Mouse (Mus musculus) adrenal gland, postnatal 36 days (tissue): ENCODE results near the gene Spi1. TPM values are rescaled to one million over a fixed set of nuclear protein-coding genes. Genes with fewer than 3 reads are reported as not detected.
"Not testable (repeated sequence)": the region's sequence is repeated elsewhere in the genome, so short reads cannot be mapped to it uniquely, and the experiment has no call there.

Source experiments
- DNase-seq, 2 experiments: peaks; one replicate each; pipeline ENCODE4 v3.0.0; 2021; ENCODE audit warnings: mixed read lengths in 1 of 2
- long read RNA-seq, 2 experiments: library from polyadenylated mRNA; stranded (forward); transcript quantifications; one replicate each; pipeline ENCODE4 v2.0.0; 2021; ENCODE audit warnings: borderline sequencing depth in 2 of 2
- total RNA-seq, 2 experiments: library from RNA; stranded (reverse); gene quantifications; 2 replicates each; pipeline ENCODE4 v1.2.3; 2021

Gene Spi1
- total RNA-seq: 1 to 10 TPM; 3.0 to 7.6 TPM
- long read RNA-seq, experiment 1, partial matches to known transcripts: 4 of 5 reads
- long read RNA-seq, experiment 1, other reads (novel, unspliced or antisense): 0 of 5 reads
- long read RNA-seq, experiment 2, transcript Spi1-201 (5 exons, 2,034 nt): major isoform, 8 of 8 reads
- long read RNA-seq, experiment 2, partial matches to known transcripts: 0 of 8 reads
- long read RNA-seq, experiment 2, other reads (novel, unspliced or antisense): 0 of 8 reads

DNA sequence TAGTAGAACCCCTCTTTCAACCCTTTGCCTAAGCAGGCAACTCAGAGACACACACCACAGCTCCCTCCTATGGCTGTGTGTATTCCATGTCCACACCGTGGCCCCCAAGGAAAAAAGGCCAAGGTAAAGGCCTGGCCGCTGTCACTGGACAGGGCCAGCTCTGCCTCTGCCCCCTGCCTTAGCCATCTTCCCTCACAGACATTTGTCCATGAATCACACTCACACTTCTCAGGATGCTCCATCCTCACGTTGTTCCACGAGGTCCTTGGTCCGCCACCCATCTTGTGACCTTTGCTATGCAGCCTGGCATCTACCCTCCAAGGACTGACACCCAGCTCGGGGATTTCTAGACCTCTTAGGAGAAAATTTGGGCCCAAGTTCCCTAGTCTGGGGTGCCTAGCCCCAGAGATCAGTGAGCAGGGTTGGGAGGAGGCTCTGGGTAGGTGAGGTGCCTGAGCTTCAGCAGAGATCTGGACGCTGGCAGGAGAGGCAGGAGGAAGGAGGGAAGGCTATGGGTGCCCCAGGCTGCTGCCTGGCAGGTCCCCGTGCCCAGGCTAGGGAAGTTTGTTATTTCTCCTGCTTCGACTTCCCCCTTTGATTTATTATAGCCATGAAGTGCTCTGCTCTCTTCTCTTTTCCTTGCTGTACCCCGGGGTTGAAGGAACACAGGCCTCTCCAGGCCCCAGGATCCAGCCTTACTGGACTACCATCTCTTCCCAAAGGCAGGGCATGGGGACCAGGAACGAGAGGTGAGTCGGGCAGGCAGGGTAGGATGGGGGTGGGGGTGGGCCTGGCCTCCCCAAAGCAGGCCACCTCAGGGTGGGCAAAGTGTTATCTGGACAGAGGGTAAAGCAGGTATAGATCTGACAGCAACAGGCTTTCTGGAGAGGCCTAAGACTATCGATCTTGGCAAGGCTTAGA, at the start of gene Spi1:
Gene Spi1 (plus strand): TSS at position 616 of the 921 bp plus-strand sequence.
- no peak for DNase-seq

DNA sequence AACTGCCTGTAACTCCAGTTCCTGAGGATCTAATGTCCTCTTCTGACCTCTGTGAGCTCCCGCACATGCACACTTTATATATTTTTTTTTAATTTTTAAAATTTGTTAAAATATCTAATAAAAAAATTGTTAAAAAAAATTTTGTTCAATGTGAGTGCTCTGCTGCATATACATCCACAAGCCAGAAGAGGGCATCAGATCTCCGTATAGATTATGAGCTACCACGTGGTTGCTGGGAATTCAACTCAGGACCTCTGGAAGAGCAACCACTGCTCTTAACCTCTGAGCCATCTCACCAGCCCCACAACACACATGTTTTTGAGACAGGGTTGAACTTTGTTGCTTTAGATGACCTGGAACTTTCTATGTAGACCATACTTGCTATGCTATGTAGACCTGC, 49.2 kb upstream of the Spi1 start:
- no peak for DNase-seq

DNA sequence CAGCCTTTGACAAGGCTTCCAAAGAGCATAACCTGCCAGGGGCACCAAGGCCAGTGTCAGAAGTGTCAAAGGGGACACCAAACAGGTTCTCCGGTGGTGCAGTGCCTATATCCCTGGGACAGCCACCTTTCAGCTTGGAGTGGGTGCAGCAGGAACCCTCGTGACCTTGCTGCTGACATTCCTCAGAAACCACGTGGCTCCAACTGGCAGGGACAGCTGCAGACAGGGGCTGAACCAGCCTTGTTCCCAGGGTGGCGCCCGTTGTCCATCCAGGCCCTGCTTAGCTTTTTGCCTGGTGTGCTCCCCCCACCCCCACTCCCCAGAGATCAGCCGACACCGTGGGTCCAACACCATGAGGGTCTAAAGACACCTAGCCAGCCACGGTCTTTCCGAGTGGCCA, 46.8 kb upstream of the Spi1 start, which contains the start of gene Rapsn:
Gene Rapsn (plus strand): TSS at position 236 of the 400 bp plus-strand sequence.
- peak; percentile 75 to 82 for DNase-seq

DNA sequence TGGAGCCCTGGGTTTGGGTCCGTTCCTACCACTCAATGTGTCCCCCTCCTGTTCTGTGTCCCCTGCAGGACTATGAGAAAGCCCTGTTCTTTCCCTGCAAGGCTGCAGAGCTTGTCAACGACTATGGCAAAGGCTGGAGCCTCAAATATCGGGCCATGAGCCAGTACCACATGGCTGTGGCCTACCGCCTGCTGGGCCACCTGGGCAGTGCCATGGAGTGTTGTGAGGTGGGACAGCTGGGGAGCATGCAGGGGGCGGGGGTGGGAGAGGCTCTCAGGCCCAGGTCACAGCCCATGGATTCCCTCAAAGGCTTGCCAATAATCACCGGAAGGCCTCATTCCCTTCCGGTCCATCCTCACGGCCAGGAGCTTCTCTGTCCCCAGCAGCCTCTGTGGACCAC, 40.4 kb upstream of the Spi1 start:
- DNase-seq: no peak

DNA sequence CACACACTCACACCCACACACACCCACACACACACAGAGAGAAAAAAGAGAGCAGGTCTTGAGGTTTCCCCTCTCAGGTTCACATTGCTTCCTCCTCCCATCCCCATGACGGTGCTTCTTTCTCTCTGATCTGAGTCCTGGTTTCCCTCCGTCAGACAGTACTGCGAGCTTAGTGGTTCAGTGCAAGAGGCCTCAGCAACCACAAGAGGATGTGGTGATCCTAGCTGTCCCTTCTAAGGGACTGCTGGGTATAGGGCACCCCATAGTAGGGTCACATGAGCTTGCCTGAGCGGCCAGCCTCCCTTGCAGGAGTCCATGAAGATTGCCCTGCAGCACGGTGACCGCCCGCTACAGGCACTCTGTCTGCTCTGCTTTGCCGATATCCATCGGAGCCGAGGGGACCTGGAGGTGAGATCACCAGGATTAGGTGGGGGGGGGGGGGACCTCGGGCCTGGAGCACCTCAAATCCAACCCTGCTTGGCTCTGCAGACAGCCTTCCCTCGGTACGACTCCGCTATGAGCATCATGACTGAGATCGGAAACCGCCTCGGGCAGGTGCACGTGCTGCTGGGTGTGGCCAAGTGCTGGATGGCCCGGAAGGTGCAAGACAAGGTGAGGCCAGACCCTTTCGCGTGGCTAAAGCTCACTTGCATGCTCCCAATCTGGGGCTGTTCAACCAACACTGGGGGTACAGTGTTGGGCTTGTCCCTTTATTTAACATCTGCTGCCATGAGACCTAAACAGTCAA, 39.4 kb upstream of the Spi1 start:
- DNase-seq: no peak

DNA sequence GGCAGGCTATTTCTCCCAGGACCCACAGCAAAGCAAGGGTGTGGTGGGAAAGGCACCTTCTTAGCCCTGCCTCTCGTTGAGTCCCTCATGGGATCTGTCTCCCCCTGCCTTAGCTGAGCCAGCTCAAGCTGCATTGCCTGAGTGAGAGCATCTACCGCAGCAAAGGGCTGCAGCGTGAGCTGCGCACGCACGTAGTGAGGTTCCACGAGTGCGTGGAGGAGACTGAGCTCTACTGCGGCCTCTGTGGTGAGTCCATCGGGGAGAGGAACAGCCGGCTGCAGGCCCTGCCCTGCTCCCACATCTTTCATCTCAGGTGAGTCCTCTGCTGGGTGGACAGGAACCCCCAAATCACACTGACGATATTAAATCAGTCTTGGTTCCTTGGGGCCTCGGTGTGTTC, 37.5 kb upstream of the Spi1 start:
- no peak for DNase-seq

DNA sequence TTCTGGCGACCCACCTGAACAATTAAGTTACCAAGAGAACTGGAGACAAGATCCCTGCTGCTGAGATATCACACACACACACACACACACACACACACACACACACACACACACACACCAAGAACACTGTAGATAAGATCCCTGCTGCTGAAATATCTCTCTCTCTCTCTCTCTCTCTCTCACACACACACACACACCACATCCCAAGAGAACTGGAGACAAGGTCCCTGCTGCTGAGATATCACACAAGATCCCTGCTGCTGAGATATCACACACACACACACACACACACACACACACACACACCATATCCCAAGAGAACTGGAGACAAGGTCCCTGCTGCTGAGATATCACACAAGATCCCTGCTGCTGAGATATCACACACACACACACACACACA, 36.4 kb upstream of the Spi1 start:
- DNase-seq: not testable (repeated sequence)

DNA sequence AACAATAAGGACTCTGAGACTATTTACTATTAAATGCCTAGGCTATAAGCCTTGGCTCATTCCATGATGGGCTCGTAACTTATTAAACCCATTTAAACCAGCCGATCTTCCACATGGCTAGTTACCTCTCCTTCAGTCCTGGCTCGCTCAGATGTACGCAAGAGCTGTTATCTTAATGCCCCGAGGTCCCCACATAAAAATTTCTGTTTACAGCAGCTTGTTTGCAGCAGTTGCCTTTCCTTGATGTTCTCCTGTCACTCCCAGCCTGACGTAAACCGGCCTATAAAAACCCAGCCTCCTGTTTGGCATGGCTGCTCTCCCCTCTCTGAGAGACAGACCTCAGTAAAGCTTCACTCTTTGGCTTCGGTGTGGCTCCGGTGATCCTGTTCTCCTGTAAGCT, 34.8 kb upstream of the Spi1 start:
- no peak for DNase-seq

DNA sequence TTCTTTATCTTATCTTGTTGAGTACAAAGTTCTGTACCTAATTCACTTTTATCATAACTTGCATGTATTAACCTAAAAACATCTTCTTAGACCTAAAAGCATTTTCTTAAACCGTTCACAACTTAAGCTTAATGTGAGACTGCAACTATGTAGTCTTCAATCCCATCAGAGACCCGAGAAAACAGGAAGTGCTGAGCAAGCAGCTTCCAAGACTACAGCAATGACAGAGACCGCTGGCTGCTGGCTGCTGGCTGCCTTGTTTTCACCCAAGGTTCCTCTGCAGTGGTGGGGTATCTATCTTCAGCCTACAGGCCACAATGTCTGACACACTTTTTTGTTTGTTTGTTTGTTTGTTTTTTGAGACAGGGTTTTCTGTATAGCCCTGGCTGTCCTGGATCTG, 30.3 kb upstream of the Spi1 start:
- no peak for DNase-seq

DNA sequence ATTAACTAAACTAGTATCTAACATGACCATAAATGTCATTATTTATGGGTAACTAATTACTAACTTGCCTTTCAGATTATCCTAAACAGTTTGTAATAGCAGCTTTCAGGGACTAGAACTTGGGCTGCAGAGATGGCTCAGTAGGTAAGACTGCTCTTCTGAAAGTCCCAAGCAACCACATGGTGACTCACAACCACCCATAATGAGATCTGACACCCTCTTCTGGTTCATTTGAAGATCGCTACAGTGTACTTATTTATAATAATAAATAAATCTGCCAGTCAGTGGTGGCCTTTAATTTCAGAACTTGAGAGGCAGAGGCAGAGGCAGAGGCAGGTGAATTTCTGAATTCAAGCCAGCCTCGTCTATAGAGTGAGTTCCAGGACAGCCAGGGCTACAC, 29.4 kb upstream of the Spi1 start:
- DNase-seq: no peak

DNA sequence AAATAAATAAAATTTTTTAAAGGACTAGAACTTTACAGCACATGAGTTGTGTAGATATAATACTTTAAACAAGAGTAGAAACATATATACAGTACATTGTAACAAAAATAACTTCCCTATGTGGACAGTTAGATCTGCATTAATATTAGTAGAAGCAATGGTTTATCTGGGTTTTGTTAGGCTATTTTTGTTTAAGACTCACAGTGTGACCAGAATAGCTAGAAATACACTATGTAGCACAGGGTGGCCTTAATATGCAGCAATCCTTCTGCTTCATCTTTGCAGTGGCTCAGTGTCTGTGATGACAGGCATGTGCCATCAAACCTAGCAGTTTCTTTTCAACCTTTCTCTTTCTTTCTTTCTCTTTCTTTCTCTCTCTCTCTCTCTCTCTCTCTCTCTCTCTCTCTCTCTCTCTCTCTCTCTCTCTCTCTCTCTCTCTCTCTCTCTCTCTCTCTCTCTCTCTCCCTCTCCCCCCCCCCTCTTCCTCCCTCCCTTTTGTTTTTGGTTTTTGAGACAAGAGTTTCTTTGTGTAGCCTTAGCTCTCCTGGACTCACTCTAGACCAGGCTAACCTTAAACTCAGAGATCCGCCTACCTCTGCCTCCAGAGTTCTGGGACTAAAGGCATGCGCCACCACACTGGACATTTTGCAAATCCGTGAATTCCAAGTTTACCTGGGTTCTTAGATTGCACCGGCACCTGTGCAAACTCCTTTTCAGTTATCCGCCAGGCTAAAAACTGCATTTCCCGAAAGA, 28.8 kb upstream of the Spi1 start:
- DNase-seq: no peak

DNA sequence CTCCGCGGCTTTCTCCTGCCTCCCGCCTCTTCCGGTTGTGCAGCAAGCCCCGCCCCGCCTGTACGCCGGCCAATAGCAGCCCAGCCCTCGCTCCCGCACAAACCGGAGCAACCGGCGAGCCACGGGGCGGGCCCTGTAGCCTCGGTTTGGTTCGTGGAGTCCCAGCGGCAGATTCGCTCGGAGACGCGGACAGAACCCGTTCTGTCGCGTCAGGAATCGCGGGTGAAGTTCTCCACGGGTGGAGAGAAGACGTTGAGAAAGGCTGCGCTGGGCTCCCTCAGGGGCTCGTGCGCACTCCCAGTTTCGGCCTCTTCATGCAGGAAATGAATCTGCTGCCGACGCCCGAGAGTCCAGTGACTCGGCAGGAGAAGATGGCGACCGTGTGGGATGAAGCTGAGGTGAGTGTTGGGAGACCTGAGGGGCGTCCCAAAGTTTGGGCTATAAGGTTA, 28.2 kb upstream of the Spi1 start, which contains the start of gene Psmc3:
Gene Psmc3 (plus strand): TSS at position 76 of the 449 bp plus-strand sequence.
- DNase-seq: peak; percentile 99

DNA sequence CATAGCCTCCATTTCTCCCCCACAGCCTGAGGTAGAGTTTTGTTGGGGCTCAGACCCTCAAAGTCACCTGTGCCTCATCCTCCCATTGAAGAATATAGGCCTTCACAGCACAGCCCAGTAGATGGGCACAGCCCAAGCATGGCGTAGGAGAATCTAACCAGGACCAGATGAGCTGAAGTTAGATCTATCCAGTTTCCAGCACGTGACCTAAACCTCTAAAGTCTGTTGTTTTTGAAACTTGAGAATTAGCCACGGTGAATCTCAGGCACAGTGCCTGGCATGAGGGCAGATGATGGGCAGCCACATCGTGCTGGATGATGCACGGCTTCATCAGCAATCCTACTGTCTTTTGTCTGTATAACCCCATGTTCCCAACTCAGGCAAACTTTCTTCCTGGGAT, 23.8 kb upstream of the Spi1 start:
- no peak for DNase-seq

DNA sequence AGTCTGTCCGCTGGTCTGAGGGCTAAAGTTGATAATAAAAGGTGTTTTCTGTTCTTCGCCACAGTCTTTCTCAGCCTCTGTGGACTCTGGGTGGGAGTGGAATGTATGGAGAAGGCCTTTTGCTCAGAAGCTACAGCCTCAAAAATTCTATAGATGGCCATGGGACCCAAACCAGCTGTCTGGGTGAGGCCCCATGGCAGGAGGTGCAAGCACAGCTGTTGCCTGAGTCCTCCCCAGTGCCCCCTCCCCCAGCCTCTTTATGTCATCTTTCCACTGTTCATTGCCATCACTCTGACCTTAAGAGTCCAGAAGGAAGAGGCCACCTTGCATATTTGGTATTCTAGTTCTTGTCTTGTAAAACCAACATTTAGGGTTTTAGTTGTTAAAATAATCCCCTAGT, 22.8 kb upstream of the Spi1 start:
- no peak for DNase-seq

DNA sequence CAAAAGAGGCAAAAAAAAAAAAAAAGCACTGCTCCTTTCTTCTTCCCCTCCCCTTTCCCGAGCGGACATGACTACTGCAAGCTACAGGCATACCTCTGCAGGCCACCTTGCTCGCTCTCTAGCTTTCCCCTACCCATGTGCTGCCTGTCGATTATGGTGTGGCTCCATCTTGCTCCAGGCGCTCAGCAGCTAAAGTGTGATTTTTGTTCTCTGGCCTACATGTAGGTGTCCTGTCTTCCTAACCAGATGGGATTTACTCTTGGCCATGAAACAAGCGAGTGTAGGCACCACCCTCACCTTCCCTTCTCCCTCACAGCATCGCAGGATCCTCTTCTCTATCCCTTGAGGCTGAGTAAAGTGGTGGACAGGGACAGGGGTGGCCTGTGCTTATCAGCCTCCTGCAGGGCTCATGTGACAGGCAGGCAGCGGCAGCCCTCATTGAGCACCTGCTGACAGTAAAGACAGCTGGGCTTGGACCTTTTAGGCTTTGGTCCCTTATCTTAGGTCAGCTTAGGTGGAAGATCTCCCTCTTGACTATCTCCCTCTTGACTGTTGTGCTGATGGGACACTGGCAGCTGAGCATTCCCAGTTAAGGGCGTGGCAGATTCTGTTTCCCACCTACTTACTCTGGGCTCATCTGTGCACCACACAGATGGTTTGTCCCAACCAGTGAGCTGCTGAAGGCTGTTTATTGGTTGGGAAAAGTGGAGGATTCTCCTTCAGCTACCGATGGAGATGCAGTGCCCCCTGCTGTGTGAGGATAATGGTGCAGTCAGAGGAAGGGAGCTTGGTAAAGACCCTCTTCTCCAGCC, 21.4 kb upstream of the Spi1 start:
- DNase-seq: peak in 1 of 2 experiments; percentile 39

DNA sequence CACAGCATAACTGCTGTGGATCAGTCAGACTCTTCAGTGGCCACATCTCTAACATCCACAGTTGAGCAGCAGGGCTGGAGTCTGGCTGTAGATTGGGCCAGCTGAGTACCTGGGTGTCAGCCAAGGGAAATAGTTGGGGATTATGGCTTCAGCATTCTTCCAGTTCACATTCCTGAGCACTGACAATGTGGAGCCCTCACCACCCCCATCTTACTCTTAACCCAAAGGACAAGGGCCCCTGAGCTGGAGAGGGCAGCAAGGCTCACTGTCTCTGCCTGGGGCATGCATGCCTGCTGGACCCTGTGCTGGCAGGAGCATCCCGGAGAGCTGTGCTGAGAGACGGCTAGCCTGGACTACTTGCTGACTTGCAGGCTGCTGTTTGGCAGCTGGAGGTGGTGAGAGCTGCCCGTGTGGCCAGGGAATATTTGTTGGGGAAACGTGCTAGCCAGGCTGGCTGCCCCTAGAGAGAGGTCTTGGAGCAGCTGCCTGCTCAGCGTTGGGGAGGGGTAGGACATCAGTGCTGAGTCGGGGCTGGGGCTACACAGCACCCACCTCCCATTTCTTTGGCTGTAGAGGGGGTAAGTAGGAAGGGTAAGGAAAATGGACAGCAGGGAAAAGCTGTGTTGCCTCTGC, 20.2 kb upstream of the Spi1 start:
- no peak for DNase-seq

DNA sequence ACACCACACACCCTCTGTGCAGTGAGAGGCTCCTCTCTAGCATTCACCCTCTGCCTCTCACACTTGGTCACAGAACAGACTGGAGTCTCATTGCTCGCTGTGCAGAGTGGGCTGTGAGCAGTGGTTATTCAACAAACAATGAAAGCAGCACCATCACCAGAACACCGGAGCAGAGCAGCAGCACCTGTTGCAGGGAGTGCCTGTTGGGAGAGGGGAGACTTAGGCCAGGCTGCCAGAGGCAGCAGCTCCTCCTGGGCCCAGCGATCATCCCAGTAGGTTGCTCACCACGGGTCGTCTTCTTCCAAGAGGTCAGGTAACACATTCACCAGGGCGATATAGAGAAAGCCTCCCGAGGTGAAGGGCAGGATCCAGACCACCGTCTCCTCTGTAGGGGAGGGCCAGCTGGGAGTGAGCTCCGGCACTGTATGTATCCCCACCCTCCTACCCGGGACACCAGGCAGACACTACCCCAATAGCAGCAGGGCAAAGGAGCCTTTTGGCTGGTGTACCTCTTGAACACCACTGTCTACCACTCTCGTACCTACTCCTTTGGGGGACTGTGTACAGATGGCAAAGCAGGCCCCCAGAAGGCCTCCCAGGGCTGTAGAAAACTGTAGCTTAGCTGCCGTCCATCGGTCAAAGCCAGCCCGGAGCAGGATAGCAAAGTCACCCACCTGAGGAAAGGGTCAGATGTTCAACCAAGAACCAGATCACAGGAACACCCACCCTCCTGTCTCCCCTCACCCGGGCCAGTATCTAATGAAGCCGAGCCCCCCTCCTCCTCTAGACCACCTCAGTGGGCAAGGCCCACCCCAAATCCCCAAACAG, 19.2 kb upstream of the Spi1 start:
- no peak for DNase-seq

DNA sequence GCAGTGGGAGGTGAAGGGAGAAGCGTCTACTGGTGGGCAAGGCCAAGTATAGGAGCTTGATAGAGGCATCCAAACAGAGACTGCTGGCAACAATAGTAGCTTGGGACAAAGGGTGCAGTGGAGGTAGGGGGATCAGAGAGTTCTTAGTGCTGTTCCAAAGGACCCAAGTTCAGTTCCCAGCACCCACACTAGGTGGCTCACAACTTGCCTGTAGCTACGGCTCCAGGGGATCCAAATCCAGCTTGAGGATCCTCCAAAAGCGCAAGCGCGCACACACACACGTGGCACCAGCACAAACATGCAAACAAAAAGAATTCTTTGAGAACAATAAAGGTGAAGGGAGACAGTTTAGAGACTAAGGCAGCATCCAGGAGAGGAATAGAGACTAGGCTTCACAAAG, 18.0 kb upstream of the Spi1 start:
- no peak for DNase-seq

DNA sequence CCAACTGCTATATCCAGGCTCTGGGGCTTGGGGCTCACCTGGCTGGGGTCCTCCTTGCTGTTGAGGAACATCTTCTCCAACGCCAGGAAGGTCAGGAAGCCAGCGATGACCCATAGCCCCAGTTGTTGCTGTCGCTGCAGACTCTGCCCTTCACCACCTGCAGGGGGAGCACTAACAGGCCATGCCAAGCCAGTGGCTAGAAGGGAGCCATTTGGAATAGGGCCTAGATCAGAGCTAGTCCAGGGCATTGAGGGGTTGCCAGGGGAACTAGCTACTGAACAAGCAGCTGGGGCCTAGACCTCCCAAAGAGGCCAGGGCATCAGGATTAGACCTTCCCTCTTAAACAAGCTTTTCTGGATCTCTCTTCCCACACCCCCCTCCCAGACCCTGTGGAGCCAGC, 16.6 kb upstream of the Spi1 start:
- peak; percentile 62 to 80 for DNase-seq

DNA sequence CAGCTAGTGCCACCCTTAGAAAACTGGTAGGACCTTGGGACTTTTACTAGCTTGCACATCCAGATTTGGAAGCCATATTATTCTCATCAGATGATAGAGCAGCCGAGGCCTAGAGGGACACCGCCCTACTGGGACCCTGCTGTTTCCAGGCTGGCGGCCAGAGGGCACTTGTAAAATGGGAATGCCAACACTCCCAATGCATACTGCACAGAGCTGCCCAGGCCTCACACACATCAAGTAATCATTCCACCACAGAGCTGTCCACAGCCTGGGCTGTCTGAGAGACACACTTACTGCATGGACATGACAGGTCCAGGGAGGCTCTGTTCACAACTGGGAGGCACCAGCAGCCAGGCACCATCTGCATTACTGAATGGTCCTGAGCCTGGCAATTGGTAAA, 15.7 kb upstream of the Spi1 start:
- no peak for DNase-seq
